Mouse (Mus musculus) testis, adult 2 months (tissue): Measurements from ENCODE around the gene Pde4d.

Experiments
- CTCF ChIP-seq: fragments of 200-500 bp; IDR thresholded peaks from 2 replicates; pipeline ENCODE4 v1.5.1; 2012; ENCODE audit warnings: low read depth, mild to moderate bottlenecking, inconsistent platforms, low read length, moderate library complexity; ENCODE audit not compliant: control insufficient read depth, insufficient read depth, insufficient replicate concordance
- POLR2A ChIP-seq: fragments of 200-500 bp; IDR thresholded peaks from 2 replicates; pipeline ENCODE4 v1.6.1; 2012; ENCODE audit warnings: low read depth, mild to moderate bottlenecking, inconsistent platforms, low read length, moderate library complexity; ENCODE audit not compliant: control insufficient read depth

DNA sequence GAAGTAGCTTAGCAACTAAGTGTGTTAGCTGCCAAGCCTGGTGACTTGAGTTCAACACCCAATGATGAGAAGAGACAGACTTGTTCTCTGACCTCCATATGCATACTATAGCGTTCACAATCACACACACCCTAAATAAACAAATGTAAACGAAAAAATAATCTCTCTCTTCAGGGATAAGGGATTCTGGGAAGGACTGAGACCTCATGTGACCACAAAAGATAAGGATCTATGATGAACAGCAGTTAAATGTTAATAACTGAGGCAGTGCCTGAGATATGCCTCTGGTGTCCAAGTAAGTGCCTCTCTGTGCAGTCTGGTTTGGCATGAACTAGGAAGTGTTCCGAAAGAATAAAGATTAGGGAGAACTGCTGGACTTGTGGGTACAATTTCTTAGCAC is 1243.1 kb downstream of the Pde4d start:
- TF ChIP-seq CTCF (no peak), POLR2A (no peak)
